Mouse (Mus musculus): ENCODE measurements around the gene Kif28. TPM values are rescaled to one million over a fixed set of nuclear protein-coding genes. Genes with fewer than 3 reads are reported as not detected.
"Not testable (repeated sequence)": the region's sequence is repeated elsewhere in the genome, so short reads cannot be mapped to it uniquely, and the experiment has no call there.

Kif28 gene
- polyA plus RNA-seq, 1 experiment from 2014 or later, result not detected

GRCm38 (mm10) chr1:179689479-179689878 lies 55.6 kb downstream of the Kif28 start:
- ATAC-seq, result no peak
- no peaks in the 10 kb centered on the region for H3K4me1 ChIP-seq

DNA sequence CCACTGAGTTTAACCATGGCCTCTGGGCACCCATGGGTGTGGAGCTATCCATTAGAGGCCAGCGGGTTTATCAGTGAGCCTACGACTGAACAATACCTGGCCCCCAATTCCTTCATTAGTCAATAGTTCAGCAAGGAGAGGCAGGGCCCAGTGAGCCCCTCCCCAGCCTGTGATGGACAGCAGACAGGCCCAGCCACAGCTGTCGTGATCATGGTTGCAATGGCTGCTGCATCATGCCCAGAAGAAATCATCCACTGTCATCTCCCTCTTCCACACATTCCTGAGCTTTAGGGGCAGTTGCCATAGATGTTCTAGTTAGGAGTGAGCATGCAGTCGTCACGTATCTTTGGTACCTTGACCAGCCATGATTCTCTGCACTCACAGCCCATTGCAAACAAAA lies 56.2 kb downstream of the Kif28 start:
- H3K27ac ChIP-seq, result no peak overlapping the region
- no peak overlapping the region for H3K9ac ChIP-seq
- H3K9me3 ChIP-seq (replicated peaks), result no peaks in the 10 kb centered on the region
- H3K36me3 ChIP-seq (ENCODE audit: poor library complexity, severe bottlenecking), result peaks cover 44% of the 10 kb centered on the region
- no peak overlapping the region for H3K4me3 ChIP-seq
- H3K4me1 ChIP-seq, result no peaks in the 10 kb centered on the region
- 73% methylated on average over 5 of the region's 5 CpGs for WGBS
- H3K4me2 ChIP-seq, result no peak overlapping the region
- no peak for ATAC-seq
- no peaks in the 10 kb centered on the region for H3K27me3 ChIP-seq

More at GRCm38 (mm10) chr1:179689479-179689878, 55.6 kb downstream of the Kif28 start:
- no peak overlapping the region for H3K9ac ChIP-seq
- no peak overlapping the region for H3K27ac ChIP-seq
- H3K9me3 ChIP-seq (replicated peaks), result no peaks in the 10 kb centered on the region
- no peak overlapping the region for H3K4me2 ChIP-seq
- H3K27me3 ChIP-seq, result no peaks in the 10 kb centered on the region
- H3K4me3 ChIP-seq, result no peak overlapping the region
- WGBS, result 58% methylated on average over 6 of the region's 6 CpGs
- H3K36me3 ChIP-seq (ENCODE audit: poor library complexity, severe bottlenecking), result peaks cover 41% of the 10 kb centered on the region

- no peak overlapping the region for H3K27ac ChIP-seq
- H3K4me1 ChIP-seq, result no peaks in the 10 kb centered on the region
- no peak overlapping the region for H3K9ac ChIP-seq
- no peaks in the 10 kb centered on the region for H3K9me3 ChIP-seq (replicated peaks)
- peaks cover 49% of the 10 kb centered on the region for H3K36me3 ChIP-seq (ENCODE audit: poor library complexity, severe bottlenecking)
- no peak overlapping the region for H3K4me2 ChIP-seq
- H3K4me3 ChIP-seq, result no peak overlapping the region
- ATAC-seq, result no peak
- no peaks in the 10 kb centered on the region for H3K27me3 ChIP-seq
- WGBS, result 84% methylated on average over 6 of the region's 6 CpGs
Measured at GRCm38 (mm10) chr1:179688415-179688814, 56.7 kb downstream of the Kif28 start.

DNA sequence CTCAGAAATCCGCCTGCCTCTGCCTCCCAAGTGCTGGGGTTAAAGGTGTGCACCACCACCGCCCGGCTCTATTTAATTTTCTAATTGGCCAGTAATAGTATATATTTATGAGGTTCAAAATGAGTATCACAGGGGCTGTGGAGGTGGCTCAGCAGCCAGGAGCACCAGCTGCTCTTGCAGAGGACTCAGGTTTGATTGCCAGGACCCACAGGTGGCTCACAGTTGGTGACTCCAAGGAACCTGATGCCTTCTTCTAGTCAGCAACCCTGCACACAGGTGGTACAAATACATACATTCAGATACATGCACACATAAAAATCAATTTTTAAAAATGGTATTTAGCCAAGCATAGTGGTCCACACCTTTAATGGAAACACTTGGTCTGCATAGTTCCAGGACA lies 57.1 kb downstream of the Kif28 start:
- no peaks in the 10 kb centered on the region for H3K27me3 ChIP-seq
- H3K4me2 ChIP-seq, result no peak overlapping the region
- no peaks in the 10 kb centered on the region for H3K4me1 ChIP-seq
- H3K36me3 ChIP-seq (ENCODE audit: poor library complexity, severe bottlenecking), result peaks cover 53% of the 10 kb centered on the region
- ATAC-seq, result no peak
- no peak overlapping the region for H3K4me3 ChIP-seq
- H3K9me3 ChIP-seq (replicated peaks), result no peaks in the 10 kb centered on the region
- 97% methylated on average over 3 of the region's 3 CpGs for WGBS
- no peak overlapping the region for H3K9ac ChIP-seq
- H3K27ac ChIP-seq, result no peak overlapping the region

GRCm38 (mm10) chr1:179687305-179687704 lies 57.8 kb downstream of the Kif28 start:
- 93% methylated on average over 1 of the region's 1 CpGs for WGBS
- no peak overlapping the region for H3K27ac ChIP-seq
- no peak for ATAC-seq
- H3K4me1 ChIP-seq, result no peaks in the 10 kb centered on the region
- peaks cover 57% of the 10 kb centered on the region for H3K36me3 ChIP-seq (ENCODE audit: poor library complexity, severe bottlenecking)
- H3K9ac ChIP-seq, result no peak overlapping the region
- H3K4me3 ChIP-seq, result no peak overlapping the region
- H3K9me3 ChIP-seq (replicated peaks), result no peaks in the 10 kb centered on the region
- no peaks in the 10 kb centered on the region for H3K27me3 ChIP-seq
- H3K4me2 ChIP-seq, result no peak overlapping the region

DNA sequence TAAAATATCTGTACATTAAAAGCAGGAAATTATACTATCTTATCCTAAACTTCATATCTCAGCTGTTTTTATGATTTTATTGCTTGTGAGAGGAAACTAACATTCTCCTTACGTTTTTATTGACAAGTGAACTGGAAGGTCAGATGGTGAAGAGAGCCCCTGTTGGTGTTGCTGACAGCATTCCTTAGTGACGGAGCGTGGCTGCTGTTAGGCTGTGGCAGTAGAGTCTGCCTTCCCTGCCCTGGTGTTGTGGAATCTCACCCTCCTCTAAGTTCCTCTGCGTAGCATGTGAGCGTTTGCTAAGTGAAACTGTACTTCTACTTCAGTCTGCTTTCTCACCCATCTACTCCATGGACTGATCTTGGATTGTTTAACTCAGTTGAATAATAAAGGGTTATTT lies 58.3 kb downstream of the Kif28 start:
- no peaks in the 10 kb centered on the region for H3K9me3 ChIP-seq (replicated peaks)
- 92% methylated on average over 5 of the region's 5 CpGs for WGBS
- no peak overlapping the region for H3K9ac ChIP-seq
- H3K27ac ChIP-seq, result no peak overlapping the region
- no peak overlapping the region for H3K4me3 ChIP-seq
- no peaks in the 10 kb centered on the region for H3K27me3 ChIP-seq
- no peak overlapping the region for H3K4me2 ChIP-seq
- H3K4me1 ChIP-seq, result no peaks in the 10 kb centered on the region
- H3K36me3 ChIP-seq (ENCODE audit: poor library complexity, severe bottlenecking), result peaks cover 62% of the 10 kb centered on the region
- no peak for ATAC-seq

GRCm38 (mm10) chr1:179686348-179686747 lies 58.7 kb downstream of the Kif28 start:
- ATAC-seq, result no peak
- Histone ChIP-seq H3K4me2 (no peak overlapping the region), H3K27ac (no peak overlapping the region), H3K9me3 (replicated peaks) (no peaks in the 10 kb centered on the region), H3K9ac (no peak overlapping the region), H3K27me3 (no peaks in the 10 kb centered on the region), H3K4me1 (no peaks in the 10 kb centered on the region), H3K4me3 (no peak overlapping the region), H3K36me3 (ENCODE audit: poor library complexity, severe bottlenecking) (peaks cover 65% of the 10 kb centered on the region)
- WGBS, result 92% methylated on average over 6 of the region's 6 CpGs

- 92% methylated on average over 10 of the region's 10 CpGs for WGBS
- not testable (repeated sequence) for ATAC-seq; H3K4me3 ChIP-seq; H3K27me3 ChIP-seq; H3K27ac ChIP-seq; H3K4me2 ChIP-seq; H3K9ac ChIP-seq; H3K4me1 ChIP-seq; H3K9me3 ChIP-seq (replicated peaks)
- peaks cover 77% of the 10 kb centered on the region for H3K36me3 ChIP-seq (ENCODE audit: poor library complexity, severe bottlenecking)
Measured at GRCm38 (mm10) chr1:179682753-179683152, 62.3 kb downstream of the Kif28 start.

DNA sequence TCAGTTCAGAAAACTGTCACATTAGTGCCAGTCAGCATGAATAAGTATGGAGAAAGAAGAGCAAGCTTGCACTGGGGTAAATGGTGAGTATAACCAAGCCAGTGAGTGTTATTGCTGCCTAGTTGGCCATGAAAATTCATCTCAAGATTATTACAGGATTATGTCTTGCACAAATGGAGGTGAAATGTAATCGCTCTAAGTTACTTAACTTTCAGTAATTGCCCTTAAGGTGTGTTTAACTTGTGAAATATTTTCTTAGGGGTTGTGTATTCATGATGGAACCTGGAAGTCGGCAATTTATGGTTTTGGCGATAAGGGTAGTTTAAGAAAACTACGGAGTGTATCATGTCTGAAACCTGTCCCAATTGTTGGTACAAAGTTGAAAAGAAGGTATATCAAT lies 65.7 kb downstream of the Kif28 start:
- Histone ChIP-seq H3K36me3 (ENCODE audit: poor library complexity, severe bottlenecking) (peaks cover 66% of the 10 kb centered on the region), H3K9ac (no peak overlapping the region), H3K9me3 (replicated peaks) (no peaks in the 10 kb centered on the region), H3K4me2 (no peak overlapping the region), H3K4me1 (no peaks in the 10 kb centered on the region), H3K27me3 (no peaks in the 10 kb centered on the region), H3K4me3 (no peak overlapping the region), H3K27ac (no peak overlapping the region)
- WGBS, result 95% methylated on average over 4 of the region's 4 CpGs
- ATAC-seq, result no peak

- Histone ChIP-seq H3K9ac (no peak overlapping the region), H3K4me3 (no peak overlapping the region), H3K27ac (no peak overlapping the region), H3K27me3 (no peaks in the 10 kb centered on the region), H3K9me3 (replicated peaks) (no peaks in the 10 kb centered on the region), H3K4me2 (no peak overlapping the region), H3K4me1 (no peaks in the 10 kb centered on the region), H3K36me3 (ENCODE audit: poor library complexity, severe bottlenecking) (peaks cover 67% of the 10 kb centered on the region)
- ATAC-seq, result no peak
- 97% methylated on average over 2 of the region's 2 CpGs for WGBS
Measured at GRCm38 (mm10) chr1:179677031-179677430, 68.0 kb downstream of the Kif28 start.

- Histone ChIP-seq H3K27me3 (no peaks in the 10 kb centered on the region), H3K4me3 (no peak overlapping the region), H3K9ac (no peak overlapping the region), H3K27ac (no peak overlapping the region), H3K9me3 (replicated peaks) (no peaks in the 10 kb centered on the region), H3K4me2 (no peak overlapping the region), H3K36me3 (ENCODE audit: poor library complexity, severe bottlenecking) (peaks cover 48% of the 10 kb centered on the region), H3K4me1 (peaks cover 9% of the 10 kb centered on the region)
- ATAC-seq, result no peak
- 93% methylated on average over 3 of the region's 3 CpGs for WGBS
Measured at GRCm38 (mm10) chr1:179674355-179674754, 70.7 kb downstream of the Kif28 start.

DNA sequence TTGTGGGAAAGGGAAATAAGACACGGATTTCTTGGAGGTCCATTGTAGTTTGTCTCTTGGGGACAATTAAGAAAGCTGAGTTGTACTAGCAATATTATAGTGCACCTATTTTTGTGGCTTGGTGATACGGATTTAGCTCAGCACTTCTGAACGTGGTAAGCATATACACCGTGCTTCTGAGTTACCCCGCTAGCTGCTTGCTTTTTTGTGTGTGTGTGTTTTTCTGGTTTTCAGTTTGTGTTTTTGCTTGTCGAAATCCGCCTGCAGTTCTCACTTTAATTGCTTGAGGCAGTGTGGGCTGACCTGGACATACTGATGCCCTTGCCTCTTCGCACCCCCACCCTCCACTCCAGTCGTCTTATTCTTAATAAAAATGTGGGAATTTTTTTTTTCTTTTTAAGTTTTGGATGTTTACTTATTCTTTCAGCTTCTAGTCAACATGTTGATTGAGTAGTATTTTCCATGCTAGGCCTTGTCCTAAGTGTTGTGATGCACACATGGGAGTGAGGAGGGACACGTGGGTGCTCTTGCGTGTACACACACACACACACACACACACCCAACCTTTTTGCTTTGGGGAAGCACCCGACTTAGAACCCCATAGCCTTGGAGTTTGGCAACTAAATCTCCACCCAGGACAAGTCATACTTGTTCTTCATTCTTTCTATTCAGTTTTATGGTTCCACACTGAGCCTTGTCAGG lies 76.1 kb downstream of the Kif28 start:
- H3K4me1 ChIP-seq, result peaks cover 16% of the 10 kb centered on the region
- no peak overlapping the region for H3K27ac ChIP-seq
- no peaks in the 10 kb centered on the region for H3K9me3 ChIP-seq (replicated peaks)
- peak; percentile 14; the same call in 1 of the 2 replicates for ATAC-seq
- WGBS, result 19% methylated on average over 12 of the region's 12 CpGs
- no peaks in the 10 kb centered on the region for H3K27me3 ChIP-seq
- H3K9ac ChIP-seq, result peak overlapping the region; percentile 77
- peak overlapping the region; percentile 70 for H3K4me3 ChIP-seq
- peaks cover 19% of the 10 kb centered on the region for H3K36me3 ChIP-seq (ENCODE audit: poor library complexity, severe bottlenecking)
- H3K4me2 ChIP-seq, result peak overlapping the region; percentile 68

All from forebrain, embryonic 13.5 days (tissue).